15 mouse cellular contexts compared by ENCODE assay signal in genomic region chr5:33696430-33696829, GRCm38 (mm10). TPM values are rescaled to one million over a fixed set of nuclear protein-coding genes. Genes with fewer than 3 reads are reported as not detected.
DNase-seq lines count a peak whose midpoint lies in the region; ATAC-seq and TF ChIP-seq lines count a peak whose summit lies in the region.
"Had no signal": no experiment of that assay in that cellular context is flagged by ENCODE, and none has a peak within 500 bp of the region (broad histone marks: within the 10 kb centered on the region; RNA-seq: fewer than 3 reads in every experiment).

No protein-coding gene starts in this region.

- H3K4me1 ChIP-seq in midbrain, embryonic 13.5 days (replicated peaks) = peaks cover 86% of the 10 kb centered on the region
- H3K4me1 ChIP-seq in midbrain, postnatal 0 days (ENCODE audit: insufficient read depth, low read length) = peaks cover 3% of the 10 kb centered on the region; the same call in 1 of the 2 replicates
- peaks cover 74% of the 10 kb centered on the region for H3K4me1 ChIP-seq in forebrain, embryonic 15.5 days
- H3K4me1 ChIP-seq in lung, embryonic 16.5 days (replicated peaks; ENCODE audit: control insufficient read depth, insufficient read depth, low read length) = peaks cover 66% of the 10 kb centered on the region

- H3K9ac ChIP-seq in midbrain, embryonic 13.5 days (replicated peaks) = no peak overlapping the region
- H3K9ac ChIP-seq in midbrain, postnatal 0 days (replicated peaks; ENCODE audit: low read length, poor library complexity, severe bottlenecking) = no peak overlapping the region
- no peak overlapping the region for H3K9ac ChIP-seq in forebrain, embryonic 15.5 days (replicated peaks)
- H3K9ac ChIP-seq in lung, embryonic 16.5 days (ENCODE audit: low read length) = peak overlapping the region; percentile 78

- H3K4me2 ChIP-seq in midbrain, embryonic 13.5 days (replicated peaks) = peak overlapping the region; percentile 81; the same call in 1 of the 2 replicates
- H3K4me2 ChIP-seq in midbrain, postnatal 0 days (ENCODE audit: low read depth, low read length, poor library complexity, severe bottlenecking) = no peak overlapping the region
- no peak overlapping the region for H3K4me2 ChIP-seq in forebrain, embryonic 15.5 days (replicated peaks)
- H3K4me2 ChIP-seq in lung, embryonic 16.5 days (ENCODE audit: low read depth, low read length) = peak overlapping the region; percentile 87

- H3K4me3 ChIP-seq in midbrain, embryonic 13.5 days (replicated peaks) = no peak overlapping the region
- H3K4me3 ChIP-seq in midbrain, postnatal 0 days (ENCODE audit: low read depth, low read length) = no peak overlapping the region
- no peak overlapping the region for H3K4me3 ChIP-seq in forebrain, embryonic 15.5 days
- 0 out of 2 replicates have a peak overlapping the region, but pooled peaks have one; percentile 4 for H3K4me3 ChIP-seq in lung, embryonic 16.5 days (ENCODE audit: low read length)

- no peak for TF ChIP-seq CTCF in midbrain, postnatal 0 days (IDR thresholded peaks at IDR 0.05)

- H3K9me3 ChIP-seq in midbrain, embryonic 13.5 days = no peaks in the 10 kb centered on the region
- no peaks in the 10 kb centered on the region for H3K9me3 ChIP-seq in midbrain, postnatal 0 days (ENCODE audit: low read length)
- no peaks in the 10 kb centered on the region for H3K9me3 ChIP-seq in forebrain, embryonic 15.5 days
- no peaks in the 10 kb centered on the region for H3K9me3 ChIP-seq in lung, embryonic 16.5 days (ENCODE audit: control insufficient read depth, low read length)

- ATAC-seq in midbrain, embryonic 13.5 days = no peak
- ATAC-seq in midbrain, postnatal 0 days (ENCODE audit: low FRiP score) = no peak
- ATAC-seq in forebrain, embryonic 15.5 days (replicated peaks) = no peak
- ATAC-seq in lung, embryonic 16.5 days (ENCODE audit: low read depth) = peak; percentile 69
- ATAC-seq in megakaryocyte, adult 5-6 weeks (ENCODE audit: poor library complexity, severe bottlenecking) = no peak
- ATAC-seq: Patski had no signal

- no peak overlapping the region for H3K27ac ChIP-seq in midbrain, embryonic 13.5 days
- H3K27ac ChIP-seq in midbrain, postnatal 0 days (ENCODE audit: low read depth, low read length) = no peak overlapping the region
- peak overlapping the region; percentile 81; the same call in 1 of the 2 replicates for H3K27ac ChIP-seq in forebrain, embryonic 15.5 days (replicated peaks)
- peak overlapping the region; percentile 98 for H3K27ac ChIP-seq in lung, embryonic 16.5 days (ENCODE audit: low read length)
- H3K27ac ChIP-seq: macrophage had no signal

- DNase-seq in midbrain, postnatal 0 days (ENCODE audit: low spot score) = no peak
- DNase-seq in urinary bladder, postnatal 14 days (ENCODE audit: low spot score) = peak; percentile 83
- DNase-seq in adrenal gland, adult 2 months = no peak
- DNase-seq in cerebellum, adult 9-11 months = no peak
- DNase-seq: adrenal gland, postnatal 10 days; heart, adult 2 months; heart, postnatal 14 days; kidney, adult 18-20 months; thymus, postnatal 25 days had no signal

- 43% methylated on average over 5 of the region's 5 CpGs for WGBS in midbrain, embryonic 13.5 days
- WGBS in midbrain, postnatal 0 days = 59% methylated on average over 5 of the region's 5 CpGs
- 45% methylated on average over 5 of the region's 5 CpGs for WGBS in forebrain, embryonic 15.5 days
- 56% methylated on average over 5 of the region's 5 CpGs for WGBS in lung, embryonic 16.5 days

- H3K27me3 ChIP-seq in midbrain, embryonic 13.5 days = peaks cover 77% of the 10 kb centered on the region
- peaks cover 20% of the 10 kb centered on the region for H3K27me3 ChIP-seq in midbrain, postnatal 0 days (ENCODE audit: insufficient read depth, low read length)
- H3K27me3 ChIP-seq in forebrain, embryonic 15.5 days = peaks cover 3% of the 10 kb centered on the region; the same call in 1 of the 2 replicates
- H3K27me3 ChIP-seq in lung, embryonic 16.5 days (ENCODE audit: control insufficient read depth, insufficient read depth, low read depth, low read length) = no peaks in the 10 kb centered on the region; the same call in 1 of the 2 replicates
- H3K27me3 ChIP-seq: Patski had no signal

- no peaks in the 10 kb centered on the region for H3K36me3 ChIP-seq in midbrain, embryonic 13.5 days
- no peaks in the 10 kb centered on the region for H3K36me3 ChIP-seq in midbrain, postnatal 0 days (ENCODE audit: insufficient read depth, low read length)
- no peaks in the 10 kb centered on the region for H3K36me3 ChIP-seq in forebrain, embryonic 15.5 days
- no peaks in the 10 kb centered on the region for H3K36me3 ChIP-seq in lung, embryonic 16.5 days (ENCODE audit: control insufficient read depth, insufficient read depth, low read length)

RNA-seq across cellular contexts. Expression of gene Fgfr3, which starts 25.0 kb away (rescaled TPM):
- 38.3 and 45.9 TPM in 2 replicates for polyA plus RNA-seq in midbrain, embryonic 13.5 days (2015; fragmentation: Nextera tagmentation; extraction: Ambion mirVana)
- 71.3 and 81.6 TPM in 2 replicates for total RNA-seq in midbrain, postnatal 0 days (2014; rRNA removed)
- polyA plus RNA-seq in midbrain, postnatal 0 days (2015; fragmentation: Nextera tagmentation; extraction: Ambion mirVana) = 24.5 and 28.1 TPM in 2 replicates
- polyA plus RNA-seq in forebrain, embryonic 15.5 days (2015; fragmentation: Nextera tagmentation; extraction: Ambion mirVana) = 32.9 and 44.3 TPM in 2 replicates
- polyA plus RNA-seq in lung, embryonic 16.5 days (2015; fragmentation: Nextera tagmentation; extraction: Ambion mirVana) = 64.4 and 67.2 TPM in 2 replicates
- total RNA-seq in adrenal gland, adult 2 months (2021) = 1 to 10 TPM; 2.2 to 3.6 TPM
- polyA plus RNA-seq in adrenal gland, adult 2 months (2012; rRNA removed) = 3.7 and 5.2 TPM in 2 replicates
- 0.30 TPM in 1 of 2 replicates, not detected in the other for total RNA-seq in megakaryocyte, adult 5-6 weeks (2015)
- total RNA-seq in megakaryocyte, adult 5-6 weeks (2017) = not detected in 2 replicates
- polyA plus RNA-seq: macrophage had no signal

RNA-seq across cellular contexts. Expression of gene Tmem129, which starts 38.2 kb away (rescaled TPM):
- polyA plus RNA-seq in midbrain, embryonic 13.5 days (2015; fragmentation: Nextera tagmentation; extraction: Ambion mirVana) = 31.8 and 33.2 TPM in 2 replicates
- total RNA-seq in midbrain, postnatal 0 days (2014; rRNA removed) = 26.0 and 29.5 TPM in 2 replicates
- 17.3 and 21.4 TPM in 2 replicates for polyA plus RNA-seq in midbrain, postnatal 0 days (2015; fragmentation: Nextera tagmentation; extraction: Ambion mirVana)
- polyA plus RNA-seq in forebrain, embryonic 15.5 days (2015; fragmentation: Nextera tagmentation; extraction: Ambion mirVana) = 31.0 and 35.0 TPM in 2 replicates
- polyA plus RNA-seq in lung, embryonic 16.5 days (2015; fragmentation: Nextera tagmentation; extraction: Ambion mirVana) = 41.0 and 41.8 TPM in 2 replicates
- total RNA-seq in adrenal gland, adult 2 months (2021) = 10 to 100 TPM; 27.5 to 31.0 TPM
- 80.4 and 90.5 TPM in 2 replicates for polyA plus RNA-seq in adrenal gland, adult 2 months (2012; rRNA removed)
- total RNA-seq in megakaryocyte, adult 5-6 weeks (2015) = 14.4 and 16.5 TPM in 2 replicates
- total RNA-seq in megakaryocyte, adult 5-6 weeks (2017) = 14.4 and 15.0 TPM in 2 replicates

RNA-seq across cellular contexts. Expression of gene Tacc3, which starts 38.5 kb away (rescaled TPM):
- polyA plus RNA-seq in midbrain, embryonic 13.5 days (2015; fragmentation: Nextera tagmentation; extraction: Ambion mirVana) = 84.6 and 88.0 TPM in 2 replicates
- total RNA-seq in midbrain, postnatal 0 days (2014; rRNA removed) = 9.9 and 17.4 TPM in 2 replicates
- polyA plus RNA-seq in midbrain, postnatal 0 days (2015; fragmentation: Nextera tagmentation; extraction: Ambion mirVana) = 18.7 and 21.3 TPM in 2 replicates
- polyA plus RNA-seq in forebrain, embryonic 15.5 days (2015; fragmentation: Nextera tagmentation; extraction: Ambion mirVana) = 91.5 and 98.2 TPM in 2 replicates
- 190 and 214 TPM in 2 replicates for polyA plus RNA-seq in lung, embryonic 16.5 days (2015; fragmentation: Nextera tagmentation; extraction: Ambion mirVana)
- total RNA-seq in adrenal gland, adult 2 months (2021) = 1 to 10 TPM; 4.4 to 5.4 TPM
- polyA plus RNA-seq in adrenal gland, adult 2 months (2012; rRNA removed) = 2.3 and 3.6 TPM in 2 replicates
- total RNA-seq in megakaryocyte, adult 5-6 weeks (2015) = 162 and 163 TPM in 2 replicates
- total RNA-seq in megakaryocyte, adult 5-6 weeks (2017) = 165 and 193 TPM in 2 replicates

RNA-seq across cellular contexts. Expression of gene Slbp, which starts 44.1 kb away (rescaled TPM):
- 143 and 151 TPM in 2 replicates for polyA plus RNA-seq in midbrain, embryonic 13.5 days (2015; fragmentation: Nextera tagmentation; extraction: Ambion mirVana)
- 91.2 and 99.5 TPM in 2 replicates for total RNA-seq in midbrain, postnatal 0 days (2014; rRNA removed)
- polyA plus RNA-seq in midbrain, postnatal 0 days (2015; fragmentation: Nextera tagmentation; extraction: Ambion mirVana) = 119 and 126 TPM in 2 replicates
- polyA plus RNA-seq in forebrain, embryonic 15.5 days (2015; fragmentation: Nextera tagmentation; extraction: Ambion mirVana) = 129 and 141 TPM in 2 replicates
- polyA plus RNA-seq in lung, embryonic 16.5 days (2015; fragmentation: Nextera tagmentation; extraction: Ambion mirVana) = 242 and 259 TPM in 2 replicates
- total RNA-seq in adrenal gland, adult 2 months (2021) = 10 to 100 TPM; 29.4 to 37.7 TPM
- polyA plus RNA-seq in adrenal gland, adult 2 months (2012; rRNA removed) = 17.8 and 25.0 TPM in 2 replicates
- total RNA-seq in megakaryocyte, adult 5-6 weeks (2015) = 215 and 221 TPM in 2 replicates
- 234 and 254 TPM in 2 replicates for total RNA-seq in megakaryocyte, adult 5-6 weeks (2017)

Comparison
In these comparisons a context has a peak if more than half of its experiments do, and no peak if none do; other contexts are left out.
1. H3K4me2 ChIP-seq: peak in midbrain, embryonic 13.5 days (single experiment) and lung, embryonic 16.5 days (single experiment); none in midbrain, postnatal 0 days (single experiment) and forebrain, embryonic 15.5 days (single experiment).
2. H3K27ac ChIP-seq: peak in forebrain, embryonic 15.5 days (single experiment) and lung, embryonic 16.5 days (single experiment); none in midbrain, embryonic 13.5 days (single experiment) and midbrain, postnatal 0 days (single experiment).